In the genomic region with DNA sequence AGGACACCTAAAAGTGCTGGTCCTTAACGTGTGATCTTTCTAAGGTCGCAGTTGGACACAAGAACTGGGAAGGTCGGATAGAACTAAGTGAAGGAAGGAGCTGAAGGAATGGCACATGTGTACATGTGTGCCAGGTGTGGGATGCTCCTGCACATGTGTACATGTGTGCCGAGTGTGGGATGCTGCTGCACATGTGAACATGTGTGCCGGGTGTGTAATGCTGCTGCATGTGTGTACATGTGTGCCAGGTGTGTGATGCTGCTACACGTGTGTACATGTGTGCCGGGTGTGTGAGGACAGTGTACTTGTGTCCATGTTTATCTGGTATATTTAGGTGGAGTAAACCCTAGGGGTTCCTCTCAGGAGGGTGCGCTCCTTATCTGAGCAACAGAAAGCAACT, we compare ENCODE assay signal across 16 mouse cellular contexts. TPM values are rescaled to one million over a fixed set of nuclear protein-coding genes. Genes with fewer than 3 reads are reported as not detected.
A peak's percentile ranks its signal among the peaks of the same experiment; 100 is the strongest.
DNase-seq lines count a peak whose midpoint lies in the region; ATAC-seq and TF ChIP-seq lines count a peak whose summit lies in the region.
"Had no signal": no experiment of that assay in that cellular context is flagged by ENCODE, and none has a peak within 500 bp of the region (broad histone marks: within the 10 kb centered on the region; RNA-seq: fewer than 3 reads in every experiment).

No protein-coding gene starts in this region.

- no peak for ATAC-seq in erythroblast, adult 5-6 weeks (replicated peaks; ENCODE audit: low FRiP score, poor library complexity, severe bottlenecking)
- no peak for ATAC-seq in kidney, embryonic 15.5 days (replicated peaks; ENCODE audit: low FRiP score)
- ATAC-seq in liver, embryonic 16.5 days (ENCODE audit: low read depth), result no peak
- ATAC-seq in midbrain, embryonic 14.5 days (ENCODE audit: low FRiP score, low TSS enrichment), result no peak
- ATAC-seq: forebrain, embryonic 14.5 days had no signal

- TF ChIP-seq CTCF in MEL (IDR thresholded peaks at IDR 0.05 in 2 of 3, conservative IDR thresholded peaks at IDR 0.05 in 1 of 3; ENCODE audit: control insufficient read depth in 1 of 3, insufficient read depth in 1 of 3, low read depth in 2 of 3, low read length in 3 of 3, poor library complexity in 1 of 3, severe bottlenecking in 1 of 3), result no peak

- H3K4me2 ChIP-seq in kidney, embryonic 15.5 days, result peak overlapping the region; percentile 26; the same call in 1 of the 2 replicates
- peak overlapping the region; percentile 59 for H3K4me2 ChIP-seq in liver, embryonic 16.5 days (ENCODE audit: low read depth, low read length)
- H3K4me2 ChIP-seq in midbrain, embryonic 14.5 days (ENCODE audit: low read length), result no peak overlapping the region

- TF ChIP-seq EP300 in MEL (IDR thresholded peaks at IDR 0.05; ENCODE audit: low read depth in 1 of 2, low read length in 2 of 2), result peak; percentile 30 to 35; a peak in 1 of 4 replicates

- peaks cover 51% of the 10 kb centered on the region for H3K36me3 ChIP-seq in erythroblast, embryonic 14.5 days (ENCODE audit: control insufficient read depth)
- peaks cover 7% of the 10 kb centered on the region; the same call in 1 of the 2 replicates for H3K36me3 ChIP-seq in kidney, embryonic 15.5 days
- peaks cover 13 to 40% of the 10 kb centered on the region in 2 experiments for H3K36me3 ChIP-seq in MEL (ENCODE audit: control insufficient read depth in 1 of 2, insufficient read depth in 2 of 2, low read length in 2 of 2)
- no peaks in the 10 kb centered on the region for H3K36me3 ChIP-seq in liver, embryonic 16.5 days (ENCODE audit: control insufficient read depth, insufficient read depth)
- H3K36me3 ChIP-seq in midbrain, embryonic 14.5 days (ENCODE audit: control insufficient read depth, insufficient read depth, low read length), result no peaks in the 10 kb centered on the region

- no peak for TF ChIP-seq POLR2A in MEL (IDR thresholded peaks at IDR 0.05; ENCODE audit: control insufficient read depth in 1 of 2, insufficient read depth in 1 of 2, low read depth in 1 of 2, low read length in 2 of 2, poor library complexity in 1 of 2)

- DNase-seq in kidney, adult 11 months, result no peak
- no peak for DNase-seq in MEL (ENCODE audit: low read depth, low spot score)
- DNase-seq in left cerebral cortex, adult 11 months (ENCODE audit: low spot score), result no peak
- DNase-seq in midbrain, embryonic 14.5 days, result no peak
- DNase-seq: cerebellum, adult 11 months; heart, postnatal 10 days; kidney, postnatal 14 days; left cerebral cortex, postnatal 4 days; lung, embryonic 14.5 days; retina, postnatal 1 day; thymus, postnatal 14 days had no signal

- no peaks in the 10 kb centered on the region for H3K9me3 ChIP-seq in erythroblast, embryonic 14.5 days (ENCODE audit: control insufficient read depth, low read length)
- no peaks in the 10 kb centered on the region for H3K9me3 ChIP-seq in kidney, embryonic 15.5 days (replicated peaks)
- no peaks in the 10 kb centered on the region for H3K9me3 ChIP-seq in MEL (replicated peaks; ENCODE audit: insufficient read depth, low read length)
- H3K9me3 ChIP-seq in liver, embryonic 16.5 days (replicated peaks; ENCODE audit: control insufficient read depth, low read length), result no peaks in the 10 kb centered on the region
- no peaks in the 10 kb centered on the region for H3K9me3 ChIP-seq in midbrain, embryonic 14.5 days (ENCODE audit: control insufficient read depth, low read length)

- no peak for TF ChIP-seq RAD21 in MEL (IDR thresholded peaks at IDR 0.05; ENCODE audit: low read depth, low read length)

- no peaks in the 10 kb centered on the region for H3K27me3 ChIP-seq in erythroblast, embryonic 14.5 days (ENCODE audit: control insufficient read depth)
- no peaks in the 10 kb centered on the region for H3K27me3 ChIP-seq in kidney, embryonic 15.5 days
- H3K27me3 ChIP-seq in MEL (ENCODE audit: control insufficient read depth in 1 of 2, insufficient read depth in 2 of 2, low read length in 2 of 2), result no peaks in the 10 kb centered on the region
- no peaks in the 10 kb centered on the region for H3K27me3 ChIP-seq in liver, embryonic 16.5 days (ENCODE audit: control insufficient read depth, insufficient read depth, low read depth, low read length)
- no peaks in the 10 kb centered on the region for H3K27me3 ChIP-seq in midbrain, embryonic 14.5 days (ENCODE audit: control insufficient read depth, insufficient read depth, low read length)

- peak overlapping the region; percentile 96 for H3K4me3 ChIP-seq in erythroblast, embryonic 14.5 days (replicated peaks)
- H3K4me3 ChIP-seq in kidney, embryonic 15.5 days (replicated peaks), result no peak overlapping the region
- H3K4me3 ChIP-seq in MEL (ENCODE audit: control insufficient read depth in 1 of 2, insufficient read depth in 1 of 2, low read depth in 2 of 2, low read length in 2 of 2), result peak overlapping the region in 1 of 2 experiments; percentile 2; a peak in 1 of 4 replicates
- H3K4me3 ChIP-seq in liver, embryonic 16.5 days (ENCODE audit: low read depth, low read length), result peak overlapping the region; percentile 22
- no peak overlapping the region for H3K4me3 ChIP-seq in midbrain, embryonic 14.5 days (replicated peaks; ENCODE audit: low read depth, low read length)

- H3K4me1 ChIP-seq in erythroblast, embryonic 14.5 days (ENCODE audit: control insufficient read depth), result peaks cover 67% of the 10 kb centered on the region
- peaks cover 63% of the 10 kb centered on the region for H3K4me1 ChIP-seq in kidney, embryonic 15.5 days
- H3K4me1 ChIP-seq in MEL (ENCODE audit: control insufficient read depth in 1 of 2, insufficient read depth in 2 of 2, low read length in 2 of 2), result peaks cover 21 to 24% of the 10 kb centered on the region in 2 experiments
- H3K4me1 ChIP-seq in liver, embryonic 16.5 days (ENCODE audit: control insufficient read depth, low read depth, low read length), result peaks cover 65% of the 10 kb centered on the region
- peaks cover 24% of the 10 kb centered on the region for H3K4me1 ChIP-seq in midbrain, embryonic 14.5 days (ENCODE audit: control insufficient read depth, insufficient read depth, low read length)

- WGBS in kidney, embryonic 15.5 days, result 90% methylated on average over 8 of the region's 8 CpGs
- 50% methylated on average over 8 of the region's 8 CpGs for WGBS in liver, embryonic 16.5 days (ENCODE audit: insufficient replicate concordance)
- WGBS in midbrain, embryonic 14.5 days, result 93% methylated on average over 8 of the region's 8 CpGs

- peaks cover 81% of the 10 kb centered on the region for H3K79me2 ChIP-seq in MEL (ENCODE audit: control insufficient read depth, insufficient read depth, low read length, poor library complexity)

- no peak overlapping the region for H3K27ac ChIP-seq in kidney, embryonic 15.5 days
- peak overlapping the region; percentile 5; the same call in 1 of the 2 replicates for H3K27ac ChIP-seq in MEL (ENCODE audit: control insufficient read depth, low read depth, low read length)
- peak overlapping the region; percentile 16; the same call in 1 of the 2 replicates for H3K27ac ChIP-seq in liver, embryonic 16.5 days (ENCODE audit: low read length)
- no peak overlapping the region for H3K27ac ChIP-seq in midbrain, embryonic 14.5 days (replicated peaks; ENCODE audit: low read depth, low read length)

- H3K9ac ChIP-seq in kidney, embryonic 15.5 days, result no peak overlapping the region
- peak overlapping the region; percentile 60 for H3K9ac ChIP-seq in MEL (ENCODE audit: control insufficient read depth, low read depth, low read length, poor library complexity, severe bottlenecking)
- H3K9ac ChIP-seq in liver, embryonic 16.5 days (ENCODE audit: low read depth, low read length), result peak overlapping the region; percentile 6; the same call in 1 of the 2 replicates
- no peak overlapping the region for H3K9ac ChIP-seq in midbrain, embryonic 14.5 days (replicated peaks; ENCODE audit: low read length)
- H3K9ac ChIP-seq: lung, embryonic 14.5 days had no signal

TF ChIP-seq in MEL, 35 proteins besides CTCF, POLR2A, EP300 and RAD21 (continues in another document):
- TF ChIP-seq MAZ (IDR thresholded peaks at IDR 0.05; ENCODE audit: low read depth, low read length), result no peak
- TF ChIP-seq SIN3A (IDR thresholded peaks at IDR 0.05; ENCODE audit: low read length), result 0 out of 2 replicates have a peak, but pooled peaks have one; percentile 39
- no peak for TF ChIP-seq MEF2A (IDR thresholded peaks at IDR 0.05; ENCODE audit: extremely low read depth, insufficient replicate concordance, low read depth, low read length, poor library complexity, severe bottlenecking)
- TF ChIP-seq MYB (IDR thresholded peaks at IDR 0.05; ENCODE audit: low read depth, low read length), result no peak
- no peak for TF ChIP-seq TBP (IDR thresholded peaks at IDR 0.05; ENCODE audit: low read depth, low read length)
- TF ChIP-seq USF1 (IDR thresholded peaks at IDR 0.05; ENCODE audit: low read depth, low read length), result no peak
- no peak for TF ChIP-seq NELFE (IDR thresholded peaks at IDR 0.05; ENCODE audit: low read depth, low read length)
- no peak for TF ChIP-seq GABPA (IDR thresholded peaks at IDR 0.05; ENCODE audit: low read depth, low read length)
- no peak for TF ChIP-seq HCFC1 (IDR thresholded peaks at IDR 0.05; ENCODE audit: low read depth, low read length)

RNA-seq across cellular contexts. Expression of gene Pan3, which starts 3.0 kb away (rescaled TPM):
- polyA plus RNA-seq in erythroblast, embryonic 14.5 days (2012), result 0.34 and 1.3 TPM in 2 replicates
- total RNA-seq in erythroblast, adult 5-6 weeks (2015; ENCODE audit: low replicate concordance), result 263 and 430 TPM in 2 replicates
- 228 and 241 TPM in 2 replicates for total RNA-seq in erythroblast, adult 5-6 weeks (2017; ENCODE audit: low replicate concordance)
- polyA plus RNA-seq in kidney, embryonic 15.5 days (2015; fragmentation: Nextera tagmentation; extraction: Ambion mirVana), result 73.7 and 77.6 TPM in 2 replicates
- 56.1 and 61.5 TPM in 2 replicates for total RNA-seq in MEL (2012; rRNA removed)
- 10 to 100 TPM in 1 of 2 experiments, not detected in 1; 60.6 TPM for polyA plus RNA-seq in MEL (2012; ENCODE audit: insufficient read depth in 1 of 2, insufficient read length in 2 of 2, low read depth in 1 of 2, low replicate concordance in 2 of 2, missing spikeins in 1 of 2)
- 29.5 and 32.0 TPM in 2 replicates for polyA plus RNA-seq in liver, embryonic 16.5 days (2015; fragmentation: Nextera tagmentation; extraction: Ambion mirVana)
- 64.8 and 69.5 TPM in 2 replicates for polyA plus RNA-seq in midbrain, embryonic 14.5 days (2014; fragmentation: Nextera tagmentation; extraction: Ambion mirVana)

RNA-seq across cellular contexts. Expression of gene Flt3, which starts 32.6 kb away (rescaled TPM):
- polyA plus RNA-seq in erythroblast, embryonic 14.5 days (2012), result 0.01 and 0.02 TPM in 2 replicates
- total RNA-seq in erythroblast, adult 5-6 weeks (2015; ENCODE audit: low replicate concordance), result 0.84 and 1.9 TPM in 2 replicates
- 2.8 and 4.7 TPM in 2 replicates for total RNA-seq in erythroblast, adult 5-6 weeks (2017; ENCODE audit: low replicate concordance)
- 0.05 and 0.18 TPM in 2 replicates for polyA plus RNA-seq in kidney, embryonic 15.5 days (2015; fragmentation: Nextera tagmentation; extraction: Ambion mirVana)
- not detected in 2 replicates for total RNA-seq in MEL (2012; rRNA removed)
- polyA plus RNA-seq in MEL (2012; ENCODE audit: insufficient read depth in 1 of 2, insufficient read length in 2 of 2, low read depth in 1 of 2, low replicate concordance in 2 of 2, missing spikeins in 1 of 2), result under 1 TPM in 1 of 2 experiments, not detected in 1; 0.01 TPM
- 1.4 and 1.6 TPM in 2 replicates for polyA plus RNA-seq in liver, embryonic 16.5 days (2015; fragmentation: Nextera tagmentation; extraction: Ambion mirVana)
- polyA plus RNA-seq in midbrain, embryonic 14.5 days (2014; fragmentation: Nextera tagmentation; extraction: Ambion mirVana), result 0.27 and 0.34 TPM in 2 replicates

Comparison
In these comparisons a context has a peak if more than half of its experiments do, and no peak if none do; other contexts are left out.
1. H3K4me3 ChIP-seq: peak in erythroblast, embryonic 14.5 days (single experiment) and liver, embryonic 16.5 days (single experiment); none in kidney, embryonic 15.5 days (single experiment) and midbrain, embryonic 14.5 days (single experiment).
2. H3K27ac ChIP-seq: peak in MEL (single experiment) and liver, embryonic 16.5 days (single experiment); none in kidney, embryonic 15.5 days (single experiment) and midbrain, embryonic 14.5 days (single experiment).
3. H3K9ac ChIP-seq: peak in MEL (single experiment) and liver, embryonic 16.5 days (single experiment); none in kidney, embryonic 15.5 days (single experiment) and midbrain, embryonic 14.5 days (single experiment).
4. RNA of gene Pan3, which starts 3.0 kb away (polyA plus RNA-seq): 73.7 to 77.6 TPM in kidney, embryonic 15.5 days, 64.8 to 69.5 TPM in midbrain, embryonic 14.5 days, 60.6 TPM in MEL and 29.5 to 32.0 TPM in liver, embryonic 16.5 days; 0.34 to 1.3 TPM in erythroblast, embryonic 14.5 days; every median in the first group is over 10 times any median in the second.